Mouse (Mus musculus): ENCODE results near the gene Scnm1. TPM values are rescaled to one million over a fixed set of nuclear protein-coding genes. Genes with fewer than 3 reads are reported as not detected.
A peak's percentile ranks its signal among the peaks of the same experiment; 100 is the strongest.
"Not testable (repeated sequence)": the region's sequence is repeated elsewhere in the genome, so short reads cannot be mapped to it uniquely, and the experiment has no call there.

The Scnm1 gene
- total RNA-seq, 2 experiments from 2014 or later, result 33.2 to 40.7 TPM

DNA sequence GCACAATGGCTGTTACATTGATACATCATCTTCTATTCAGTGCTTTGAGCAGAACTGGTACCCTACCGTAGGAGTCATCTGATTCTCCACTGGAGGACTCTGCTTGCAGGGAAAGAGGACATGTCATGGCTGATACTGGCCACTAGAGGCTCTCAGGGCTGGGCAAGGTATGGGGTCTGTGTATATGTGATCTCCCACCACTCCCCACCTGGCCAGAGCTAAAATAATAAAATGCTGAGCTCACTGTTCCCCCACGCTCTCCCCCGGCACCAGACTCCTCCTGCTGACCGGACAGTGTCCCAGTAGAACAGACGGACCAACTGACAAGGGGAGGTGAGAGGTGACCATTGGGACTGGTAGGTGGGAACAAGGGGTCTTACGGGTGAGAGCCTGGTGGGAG lies 9.6 kb downstream of the Scnm1 start, which contains the start of gene Tmod4:
Tmod4 (plus strand) TSS at position 231 of the 400 bp plus-strand sequence.
- peak within 1 kb of the TSS; percentile 94 for H3K27ac ChIP-seq
- DNase-seq, result peak; percentile 85
- H3K4me3 ChIP-seq, result peak within 1 kb of the TSS; percentile 65
- TF ChIP-seq CTCF (IDR thresholded peaks at IDR 0.05), result peak; percentile 77
- intact Hi-C loops (cut with DNase I), result no loop called here

DNA sequence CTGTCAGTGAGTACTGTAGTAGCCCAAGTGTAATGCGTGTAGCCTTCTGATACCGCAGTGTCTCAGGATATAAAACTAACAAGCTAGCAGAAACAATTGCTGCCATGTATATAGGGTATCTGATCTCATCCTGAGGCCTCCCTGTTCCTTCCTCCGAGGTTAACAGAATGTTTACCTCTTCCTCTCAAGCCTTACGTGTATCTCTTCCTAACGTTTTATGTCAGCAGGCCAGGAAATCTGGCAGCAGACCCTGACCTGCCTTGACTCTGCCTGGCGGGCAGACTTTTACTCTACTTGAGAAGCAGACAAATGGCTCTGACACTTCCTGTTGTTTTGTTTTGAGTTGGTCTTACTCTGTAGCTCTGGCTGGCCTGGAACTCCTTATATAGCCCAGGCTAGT lies 12.2 kb downstream of the Scnm1 start:
- TF ChIP-seq CTCF (IDR thresholded peaks at IDR 0.05), result no peak
- no peak overlapping the region for H3K4me3 ChIP-seq
- DNase-seq, result no peak
- intact Hi-C loops (cut with DNase I), result no loop called here
- H3K27ac ChIP-seq, result peak overlapping the region; percentile 35; the same call in 1 of the 2 replicates

DNA sequence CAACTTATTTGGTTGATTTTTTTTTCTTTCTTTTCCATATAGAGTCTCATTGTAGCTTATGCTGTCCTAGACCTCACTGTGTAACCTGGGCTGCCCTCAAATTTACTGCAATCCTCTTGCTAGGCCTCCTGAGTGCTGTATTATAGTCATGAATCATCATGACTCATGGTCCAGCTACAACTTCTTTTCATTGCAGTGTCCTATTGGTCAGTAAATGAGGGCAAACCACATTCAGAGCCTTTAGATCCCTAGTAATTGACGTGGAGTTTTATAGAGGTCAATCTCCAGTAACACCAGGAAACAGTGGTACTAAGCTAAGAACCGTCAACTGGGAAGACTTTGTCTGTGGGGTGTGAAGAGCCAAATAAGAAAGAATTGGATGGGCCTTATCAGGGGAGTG lies 16.1 kb downstream of the Scnm1 start:
- Histone ChIP-seq H3K4me3 (no peak overlapping the region), H3K27ac (no peak overlapping the region)
- DNase-seq, result no peak
- no peak for TF ChIP-seq CTCF (IDR thresholded peaks at IDR 0.05)
- intact Hi-C loops (cut with DNase I), result no loop called here

DNA sequence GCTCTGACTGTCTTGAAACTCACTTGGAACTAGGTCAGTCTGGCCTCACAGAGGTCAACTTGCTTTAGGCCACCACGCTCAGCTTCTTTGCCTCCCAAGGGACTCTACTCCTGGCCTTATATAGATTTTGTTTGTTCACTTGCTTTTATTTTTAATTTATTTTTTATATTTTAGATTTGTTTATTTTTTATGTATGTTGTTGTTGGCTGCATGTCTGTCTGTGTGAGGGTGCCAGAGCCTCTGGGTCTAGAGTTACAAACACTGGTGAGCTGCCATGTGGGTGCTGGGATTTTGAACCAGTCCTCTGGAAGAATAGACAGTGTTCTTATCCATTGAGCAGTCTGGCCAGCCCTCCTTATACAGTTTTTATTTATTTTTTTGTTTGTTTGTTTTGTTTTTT lies 21.1 kb downstream of the Scnm1 start:
- H3K27ac ChIP-seq, result peak overlapping the region; percentile 97
- no peak for DNase-seq
- intact Hi-C loops (cut with DNase I), result no loop called here
- no peak for TF ChIP-seq CTCF (IDR thresholded peaks at IDR 0.05)
- H3K4me3 ChIP-seq, result peak overlapping the region; percentile 95

DNA sequence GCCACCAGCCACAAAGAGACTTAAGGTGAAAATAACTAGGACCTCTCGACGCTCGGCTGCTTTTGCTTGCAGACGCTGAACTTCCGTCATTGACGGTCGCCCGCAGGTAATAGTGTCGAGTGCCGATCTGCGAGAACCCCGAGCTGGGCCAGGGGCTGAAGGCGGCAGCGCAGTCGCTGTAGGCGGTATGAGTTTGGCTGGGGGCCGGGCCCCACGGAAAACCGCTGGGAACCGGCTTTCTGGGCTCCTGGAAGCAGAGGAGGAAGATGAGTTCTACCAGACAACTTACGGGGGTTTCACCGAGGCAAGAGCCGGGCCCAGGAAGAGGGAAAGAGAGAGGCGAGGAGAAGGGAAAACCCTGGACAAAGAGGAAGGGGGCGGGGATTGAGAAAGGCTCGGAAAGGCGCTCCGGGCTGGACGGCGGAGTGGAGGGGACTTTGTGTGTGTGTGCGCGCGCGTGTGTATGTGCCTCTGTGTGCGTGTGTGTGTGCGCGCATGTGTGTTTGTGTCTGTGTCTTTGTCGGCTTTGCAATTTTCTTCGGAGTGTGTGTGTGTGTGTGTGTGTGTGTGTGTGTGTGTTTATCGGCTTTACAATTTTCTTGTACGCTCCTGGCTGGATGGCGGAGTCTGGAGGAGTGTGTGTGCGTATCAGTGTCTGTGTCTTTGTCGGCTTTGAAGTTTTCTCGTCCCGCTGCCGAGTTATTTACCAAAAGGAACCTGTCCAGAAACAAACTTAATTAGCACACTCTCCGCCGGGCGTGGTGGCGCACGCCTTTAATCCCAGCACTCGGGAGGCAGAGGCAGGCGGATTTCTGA lies 22.7 kb downstream of the Scnm1 start, which contains the start of gene Vps72:
Vps72 (plus strand) TSS at position 112 of the 816 bp plus-strand sequence.
- peak within 1 kb of the TSS; percentile 97 for H3K27ac ChIP-seq
- peak; percentile 93 for DNase-seq
- H3K4me3 ChIP-seq, result peak within 1 kb of the TSS; percentile 95
- intact Hi-C loops (cut with DNase I), result no loop called here
- no peak for TF ChIP-seq CTCF (IDR thresholded peaks at IDR 0.05)

DNA sequence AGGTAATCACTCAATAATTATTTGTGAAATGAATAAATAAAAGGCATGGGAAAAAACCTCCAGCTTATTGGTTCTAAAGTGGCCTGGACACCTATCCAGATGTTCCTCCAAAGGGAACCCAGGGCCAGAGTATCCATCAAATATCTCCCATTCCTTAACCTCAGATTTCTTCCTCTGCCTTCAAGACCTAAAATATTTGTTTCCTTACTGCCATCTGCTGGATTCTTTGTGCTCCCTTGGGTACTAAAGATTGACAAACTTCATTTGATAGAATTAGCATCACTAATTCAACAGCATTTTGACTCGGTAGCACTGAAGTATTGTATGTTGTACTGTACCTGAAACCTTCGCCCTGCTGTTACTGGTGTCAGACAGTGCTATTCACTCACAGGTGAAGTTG lies 25.9 kb downstream of the Scnm1 start:
- intact Hi-C loops (cut with DNase I), result loop anchor here (5.0 kb wide), 2 partner anchors 36 to 56 kb away; no protein-coding TSS in a partner anchor

DNA sequence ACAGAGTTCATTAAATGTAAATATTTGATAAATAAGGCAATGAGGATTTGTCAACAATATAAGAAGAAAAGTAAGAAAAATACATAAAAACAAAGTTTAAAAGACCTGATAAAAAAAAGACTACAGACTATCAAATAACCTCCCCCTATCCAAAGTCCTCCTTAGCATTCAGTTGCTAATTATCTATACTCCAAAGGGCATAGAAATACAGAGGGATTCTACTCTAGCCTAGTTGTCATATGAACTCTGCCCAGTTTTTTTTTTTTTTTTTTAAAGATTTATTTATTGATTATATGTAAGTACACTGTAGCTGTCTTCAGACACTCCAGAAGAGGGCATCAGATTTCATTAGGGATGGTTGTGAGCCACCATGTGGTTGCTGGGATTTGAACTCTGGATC lies 26.5 kb downstream of the Scnm1 start:
- intact Hi-C loops (cut with DNase I), result loop anchor here (5.0 kb wide), 2 partner anchors 35 to 55 kb away; no protein-coding TSS in a partner anchor
- Histone ChIP-seq H3K27ac (peak overlapping the region; percentile 97), H3K4me3 (peak overlapping the region; percentile 99)
- DNase-seq, result not testable (repeated sequence)

More for the DNA sequence above, 25.9 kb downstream of the Scnm1 start:
- DNase-seq, result no peak
- TF ChIP-seq CTCF (IDR thresholded peaks at IDR 0.05), result peak; percentile 53
- no peak overlapping the region for H3K4me3 ChIP-seq
- peak overlapping the region; percentile 32 for H3K27ac ChIP-seq

DNA sequence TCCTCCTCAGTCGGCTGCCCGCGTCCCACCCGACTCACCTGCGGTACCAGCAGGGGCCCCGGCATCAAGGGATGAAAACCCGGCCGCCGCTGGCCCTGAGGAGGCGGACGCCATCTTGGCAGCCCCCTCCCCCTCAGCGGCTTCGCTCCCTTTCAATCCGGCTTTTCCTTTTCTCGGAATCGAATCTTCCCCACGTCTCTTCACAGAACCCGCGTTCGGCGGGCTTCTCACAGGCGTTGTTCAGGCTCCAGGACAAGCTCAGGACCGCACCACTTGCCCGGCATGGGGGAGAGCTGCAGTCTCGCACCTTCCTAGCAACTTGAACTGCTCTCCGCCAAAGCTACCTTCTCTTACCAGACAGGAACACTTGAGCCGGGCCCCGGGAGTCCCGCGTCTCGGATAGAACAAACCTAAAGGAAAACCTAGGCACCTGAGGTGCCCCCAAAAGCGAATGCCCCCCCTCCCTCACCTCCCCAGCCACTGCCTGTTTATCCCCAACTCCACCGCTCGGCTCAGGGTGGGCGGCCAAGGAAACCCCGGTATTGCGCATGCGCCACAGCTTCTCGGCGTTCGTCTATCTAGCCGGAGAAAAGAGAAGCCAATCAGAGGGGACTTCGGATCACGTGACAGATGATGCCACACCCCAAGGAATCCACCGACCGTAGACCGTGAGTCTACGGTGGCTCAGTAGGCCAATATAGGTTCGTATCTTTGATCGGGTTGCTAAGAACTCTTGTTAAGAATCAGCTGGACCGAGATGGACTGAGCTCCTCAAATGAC lies 27.3 kb downstream of the Scnm1 start, which contains the start of gene Pip5k1a:
Pip5k1a (minus strand) TSS at position 593 of the 780 bp plus-strand sequence.
- peak within 1 kb of the TSS; percentile 97 for H3K27ac ChIP-seq
- peak within 1 kb of the TSS; percentile 99 for H3K4me3 ChIP-seq
- intact Hi-C loops (cut with DNase I), result loop anchor here (5.0 kb wide), 2 partner anchors 34 to 54 kb away; no protein-coding TSS in a partner anchor
- peak; percentile 98 for DNase-seq
- no peak for TF ChIP-seq CTCF (IDR thresholded peaks at IDR 0.05)

DNA sequence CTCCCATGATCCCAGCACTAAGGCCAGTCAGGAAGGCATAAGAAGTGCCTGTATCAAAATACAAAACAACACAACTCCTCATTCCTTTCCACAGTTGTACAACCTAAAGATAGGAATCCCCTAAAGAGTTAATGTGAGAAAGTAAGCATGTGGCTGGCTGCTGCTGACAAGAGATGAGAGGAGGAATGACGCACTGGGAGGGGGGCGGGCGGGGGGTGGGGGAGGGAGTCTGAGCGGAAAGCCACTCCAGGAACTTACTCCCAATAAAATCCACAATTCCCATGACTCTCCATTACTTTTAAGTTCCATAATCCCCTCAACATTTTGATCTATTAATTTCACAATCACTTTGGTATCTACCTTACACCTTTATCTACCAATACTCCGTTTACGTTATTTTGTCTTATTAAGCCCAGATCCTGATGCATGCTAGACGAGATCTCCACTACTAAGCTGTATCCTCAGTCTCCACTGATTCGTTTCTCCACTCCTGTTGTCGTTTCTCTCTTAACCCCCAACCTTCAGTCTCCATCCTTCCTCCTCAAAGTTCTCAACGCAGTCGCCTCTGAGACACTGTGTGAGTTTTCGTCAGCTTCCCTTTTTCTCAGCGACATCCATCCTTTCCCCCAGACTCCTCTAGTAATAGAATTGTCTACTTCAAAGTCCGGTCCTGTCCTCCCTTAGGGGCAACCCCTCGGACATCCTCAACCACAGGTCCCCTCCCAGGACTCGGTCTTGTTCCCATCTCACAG lies 28.0 kb downstream of the Scnm1 start:
- Histone ChIP-seq H3K4me3 (peak overlapping the region; percentile 99), H3K27ac (peak overlapping the region; percentile 97)
- no peak for TF ChIP-seq CTCF (IDR thresholded peaks at IDR 0.05)
- intact Hi-C loops (cut with DNase I), result loop anchor here (5.0 kb wide), 2 partner anchors 33 to 53 kb away; no protein-coding TSS in a partner anchor
- no peak for DNase-seq

DNA sequence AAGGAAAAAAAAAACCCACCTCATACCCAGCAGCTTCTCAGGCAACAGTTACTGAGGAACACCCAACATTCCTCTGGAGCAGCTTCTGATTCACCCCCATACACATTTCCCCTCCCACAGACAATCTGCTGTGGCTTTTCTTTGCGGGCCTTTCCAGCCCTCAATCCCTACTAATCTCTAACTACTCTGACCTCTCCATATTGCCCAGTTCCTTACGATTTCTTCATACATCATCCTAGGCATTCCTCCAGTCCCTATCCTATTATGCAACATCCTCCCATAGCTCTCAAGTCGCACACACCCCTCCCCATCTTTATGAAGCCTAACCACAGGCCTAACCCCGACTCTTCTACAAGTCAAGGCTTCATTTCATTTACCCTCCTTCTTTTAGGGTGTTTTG lies 28.7 kb downstream of the Scnm1 start:
- no peak for DNase-seq
- H3K27ac ChIP-seq, result peak overlapping the region; percentile 97
- TF ChIP-seq CTCF (IDR thresholded peaks at IDR 0.05), result no peak
- peak overlapping the region; percentile 99 for H3K4me3 ChIP-seq
- intact Hi-C loops (cut with DNase I), result loop anchor here (5.0 kb wide), 2 partner anchors 33 to 53 kb away; no protein-coding TSS in a partner anchor

DNA sequence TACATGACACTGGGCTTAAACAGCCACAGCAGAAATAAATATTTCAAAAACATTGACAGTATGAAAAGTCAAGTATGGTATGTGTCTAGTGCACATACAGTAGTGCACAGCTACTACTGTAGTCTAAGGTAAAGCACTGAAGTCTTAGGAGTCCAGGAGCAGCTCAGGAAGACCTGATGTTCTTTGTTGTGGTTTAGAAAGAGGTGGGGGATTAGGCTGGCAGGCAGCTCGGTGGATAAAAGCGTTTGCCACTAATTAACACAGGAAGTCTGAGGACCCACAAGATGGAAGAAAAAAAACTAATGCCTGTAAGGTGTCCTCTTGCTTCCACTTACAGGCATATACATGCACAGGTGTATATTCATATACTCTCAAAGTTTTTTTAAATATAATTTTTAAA lies 33.0 kb downstream of the Scnm1 start:
- Histone ChIP-seq H3K27ac (no peak overlapping the region), H3K4me3 (no peak overlapping the region)
- intact Hi-C loops (cut with DNase I), result no loop called here
- no peak for TF ChIP-seq CTCF (IDR thresholded peaks at IDR 0.05)
- no peak for DNase-seq

DNA sequence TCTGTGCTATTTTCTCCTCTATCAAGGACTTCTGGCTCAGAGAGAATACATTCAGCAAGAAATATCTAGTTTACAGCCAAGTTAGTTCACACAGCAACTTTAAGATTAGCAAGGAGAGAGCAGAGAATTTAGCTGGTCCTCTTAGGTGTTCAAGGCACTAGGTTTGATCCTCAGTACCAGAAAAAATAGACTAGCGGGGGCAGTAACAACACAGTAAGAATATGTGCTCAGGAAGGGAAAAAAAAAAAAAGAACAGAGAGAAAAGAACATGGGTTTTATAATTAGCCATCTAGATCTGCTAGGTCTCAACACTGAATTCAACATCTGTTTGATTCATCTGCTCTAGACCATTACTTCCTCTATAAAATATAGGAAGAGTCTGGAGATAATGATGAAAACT lies 45.7 kb downstream of the Scnm1 start:
- intact Hi-C loops (cut with DNase I), result no loop called here

More for the DNA sequence above, 45.7 kb downstream of the Scnm1 start:
- Histone ChIP-seq H3K27ac (no peak overlapping the region), H3K4me3 (no peak overlapping the region)
- no peak for DNase-seq
- no peak for TF ChIP-seq CTCF (IDR thresholded peaks at IDR 0.05)

Small RNAs within 50 kb of the gene (microRNA-seq; reads per million reads assigned to microRNA genes)
- gene Mir8099-1, result not detected

Other genes with a start within 250 kb of the Scnm1 start
- gene Psmb4, start 247.1 kb downstream of the Scnm1 start, total RNA-seq (2021), result 100 to 1,000 TPM; 176 to 198 TPM
- 10 to 100 TPM; 10.1 to 28.6 TPM for gene Selenbp1, start 201.0 kb downstream of the Scnm1 start, total RNA-seq (2021)
- gene Rfx5, start 179.9 kb downstream of the Scnm1 start, total RNA-seq (2021), result 1 to 10 TPM; 4.7 to 5.2 TPM
- gene Pi4kb, start 159.3 kb downstream of the Scnm1 start, total RNA-seq (2021), result 10 to 100 TPM; 23.4 to 24.0 TPM
- 10 to 100 TPM; 10.9 to 11.5 TPM for gene Zfp687, start 118.6 kb downstream of the Scnm1 start, total RNA-seq (2021)
- gene Psmd4, start 91.4 kb downstream of the Scnm1 start, total RNA-seq (2021), result 100 to 1,000 TPM; 164 to 237 TPM
- 10 to 100 TPM; 23.1 to 26.5 TPM for gene Pip5k1a, start 27.1 kb downstream of the Scnm1 start, total RNA-seq (2021)
- gene Vps72, start 23.0 kb downstream of the Scnm1 start, total RNA-seq (2021), result 10 to 100 TPM; 48.9 to 73.2 TPM
- gene Tmod4, start 9.5 kb downstream of the Scnm1 start, total RNA-seq (2021), result 100 to 1,000 TPM; 598 to 814 TPM
- gene Lysmd1, start 77 bp upstream of the Scnm1 start, total RNA-seq (2021), result 1 to 10 TPM; 6.7 to 7.2 TPM
- under 1 TPM; 0.42 to 0.87 TPM for gene Tnfaip8l2, start 8.3 kb upstream of the Scnm1 start, total RNA-seq (2021)
- gene Sema6c, start 26.4 kb upstream of the Scnm1 start, total RNA-seq (2021), result 100 to 1,000 TPM in 1 of 2 experiments, 10 to 100 TPM in 1; 83.4 to 105 TPM
- gene Gabpb2, start 83.9 kb upstream of the Scnm1 start, total RNA-seq (2021), result 10 to 100 TPM in 1 of 2 experiments, 1 to 10 TPM in 1; 9.1 to 12.0 TPM
- gene Cdc42se1, start 94.7 kb upstream of the Scnm1 start, total RNA-seq (2021), result 10 to 100 TPM; 13.7 to 16.4 TPM
- 10 to 100 TPM; 52.0 to 84.9 TPM for gene Mllt11, start 98.2 kb upstream of the Scnm1 start, total RNA-seq (2021)
- under 1 TPM in 1 of 2 experiments, not detected in 1; 0.11 TPM for gene Gm128, start 107.6 kb upstream of the Scnm1 start, total RNA-seq (2021)
- under 1 TPM in 1 of 2 experiments, not detected in 1; 0.31 TPM for gene Bnipl, start 117.2 kb upstream of the Scnm1 start, total RNA-seq (2021)
- gene Mindy1, start 147.3 kb upstream of the Scnm1 start, total RNA-seq (2021), result 10 to 100 TPM; 23.9 to 26.4 TPM
- gene Prune1, start 148.1 kb upstream of the Scnm1 start, total RNA-seq (2021), result 10 to 100 TPM; 45.8 to 46.9 TPM
- gene Anxa9, start 173.2 kb upstream of the Scnm1 start, total RNA-seq (2021), result not detected
- 10 to 100 TPM; 19.6 to 23.4 TPM for gene Cers2, start 180.8 kb upstream of the Scnm1 start, total RNA-seq (2021)
- gene Setdb1, start 223.2 kb upstream of the Scnm1 start, total RNA-seq (2021), result 10 to 100 TPM; 10.6 to 11.7 TPM